Mouse (Mus musculus) liver, embryonic 15.5 days (tissue): ENCODE results near the gene Chchd6. TPM values are rescaled to one million over a fixed set of nuclear protein-coding genes. Genes with fewer than 3 reads are reported as not detected.

Experiments
- ATAC-seq: fragments of 200-750 bp; cut with Nextera tagmentation; 2 replicates; pipeline ENCODE4 v1.8.0; 2017; ENCODE audit warnings: moderate number of reproducible peaks, mild to moderate bottlenecking, moderate library complexity; ENCODE audit not compliant: insufficient read depth
- H3K27ac ChIP-seq: fragments of 300-500 bp; sonication (generic); replicated peaks from 2 replicates; pipeline ENCODE4 v1.5.1; 2015; ENCODE audit warnings: mild to moderate bottlenecking, inconsistent platforms
- H3K27me3 ChIP-seq: fragments of 300-500 bp; sonication (generic); 2 replicates; pipeline ENCODE4 v1.6.1; 2015; ENCODE audit warnings: mild to moderate bottlenecking, inconsistent platforms
- H3K36me3 ChIP-seq: fragments of 300-500 bp; sonication (generic); replicated peaks from 2 replicates; pipeline ENCODE4 v1.6.1; 2015; ENCODE audit warnings: moderate library complexity, mild to moderate bottlenecking, inconsistent platforms
- H3K4me1 ChIP-seq: fragments of 300-500 bp; sonication (generic); replicated peaks from 2 replicates; pipeline ENCODE4 v1.6.1; 2015; ENCODE audit warnings: inconsistent platforms
- H3K4me2 ChIP-seq: fragments of 300-500 bp; sonication (generic); 2 replicates; pipeline ENCODE4 v1.6.1; 2015; ENCODE audit warnings: moderate library complexity, mild to moderate bottlenecking, inconsistent platforms
- H3K4me3 ChIP-seq: fragments of 300-500 bp; sonication (generic); replicated peaks from 2 replicates; pipeline ENCODE4 v1.5.1; 2015; ENCODE audit warnings: mild to moderate bottlenecking, inconsistent platforms
- H3K9ac ChIP-seq: fragments of 300-500 bp; sonication (generic); 2 replicates; pipeline ENCODE4 v1.6.1; 2015; ENCODE audit warnings: moderate library complexity, mild to moderate bottlenecking, inconsistent platforms
- H3K9me3 ChIP-seq: fragments of 300-500 bp; sonication (generic); replicated peaks from 2 replicates; pipeline ENCODE4 v1.6.1; 2016; ENCODE audit warnings: inconsistent platforms
- WGBS: fragments of 180-500 bp; shearing (Covaris S2); methylation state at CpG from one replicate; pipeline ENCODE4 v1.1.7; 2015; ENCODE audit warnings: mixed read lengths; ENCODE audit not compliant: insufficient replicate concordance; 5-methylcytosine and 5-hydroxymethylcytosine counted together
- polyA plus RNA-seq: library from polyadenylated mRNA; unstranded; fragments of >200 nt; fragmentation: Nextera tagmentation; extraction: Ambion mirVana; gene quantifications from 2 replicates; pipeline ENCODE4 v1.2.1, GENCODE M21; 2015

Chchd6 gene
- polyA plus RNA-seq, 1 experiment from 2014 or later = 12.3 TPM

- 55% methylated on average over 2 of the region's 2 CpGs for WGBS
Observed at GRCm38 (mm10) chr6:89403257-89404225, 191.9 kb downstream of the Chchd6 start.

GRCm38 (mm10) chr6:89402406-89402805, 193.0 kb downstream of the Chchd6 start:
- Histone ChIP-seq H3K9me3 (no peaks in the 10 kb centered on the region), H3K27me3 (no peaks in the 10 kb centered on the region), H3K27ac (no peak overlapping the region), H3K36me3 (no peaks in the 10 kb centered on the region), H3K9ac (no peak overlapping the region), H3K4me2 (no peak overlapping the region), H3K4me3 (no peak overlapping the region), H3K4me1 (no peaks in the 10 kb centered on the region)
- ATAC-seq = no peak
- 85% methylated on average over 2 of the region's 2 CpGs for WGBS

More at GRCm38 (mm10) chr6:89403257-89404225, 191.9 kb downstream of the Chchd6 start:
- H3K4me1 ChIP-seq = no peaks in the 10 kb centered on the region
- ATAC-seq = no peak
- H3K27ac ChIP-seq = no peak overlapping the region
- H3K9ac ChIP-seq = no peak overlapping the region
- H3K9me3 ChIP-seq = no peaks in the 10 kb centered on the region
- H3K4me3 ChIP-seq = no peak overlapping the region
- no peak overlapping the region for H3K4me2 ChIP-seq
- H3K27me3 ChIP-seq = no peaks in the 10 kb centered on the region
- no peaks in the 10 kb centered on the region for H3K36me3 ChIP-seq

GRCm38 (mm10) chr6:89399564-89399963, 195.9 kb downstream of the Chchd6 start:
- WGBS = 70% methylated on average over 1 of the region's 1 CpGs
- H3K4me3 ChIP-seq = no peak overlapping the region
- H3K4me1 ChIP-seq = no peaks in the 10 kb centered on the region
- no peak for ATAC-seq
- H3K27me3 ChIP-seq = no peaks in the 10 kb centered on the region
- no peak overlapping the region for H3K27ac ChIP-seq
- H3K9me3 ChIP-seq = no peaks in the 10 kb centered on the region
- H3K9ac ChIP-seq = no peak overlapping the region
- H3K4me2 ChIP-seq = no peak overlapping the region
- H3K36me3 ChIP-seq = no peaks in the 10 kb centered on the region

- 40% methylated on average over 4 of the region's 4 CpGs for WGBS
- Histone ChIP-seq H3K27me3 (no peaks in the 10 kb centered on the region), H3K27ac (no peak overlapping the region), H3K4me2 (no peak overlapping the region), H3K36me3 (no peaks in the 10 kb centered on the region), H3K4me1 (no peaks in the 10 kb centered on the region), H3K9me3 (no peaks in the 10 kb centered on the region), H3K9ac (no peak overlapping the region), H3K4me3 (no peak overlapping the region)
- no peak for ATAC-seq
Observed at GRCm38 (mm10) chr6:89397919-89398318, 197.5 kb downstream of the Chchd6 start.

- no peak overlapping the region for H3K4me2 ChIP-seq
Observed at GRCm38 (mm10) chr6:89393820-89394219, 201.6 kb downstream of the Chchd6 start.

GRCm38 (mm10) chr6:89392213-89392612, 203.2 kb downstream of the Chchd6 start:
- no peak overlapping the region for H3K4me2 ChIP-seq
- no peak overlapping the region for H3K4me3 ChIP-seq
- H3K9ac ChIP-seq = no peak overlapping the region
- H3K4me1 ChIP-seq = no peaks in the 10 kb centered on the region
- no peak overlapping the region for H3K27ac ChIP-seq
- no peak for ATAC-seq
- WGBS = 71% methylated on average over 2 of the region's 2 CpGs
- no peaks in the 10 kb centered on the region for H3K27me3 ChIP-seq
- H3K36me3 ChIP-seq = no peaks in the 10 kb centered on the region
- H3K9me3 ChIP-seq = no peaks in the 10 kb centered on the region

More at GRCm38 (mm10) chr6:89393820-89394219, 201.6 kb downstream of the Chchd6 start:
- Histone ChIP-seq H3K9ac (no peak overlapping the region), H3K36me3 (no peaks in the 10 kb centered on the region), H3K9me3 (no peaks in the 10 kb centered on the region), H3K27me3 (no peaks in the 10 kb centered on the region), H3K27ac (no peak overlapping the region), H3K4me3 (no peak overlapping the region), H3K4me1 (no peaks in the 10 kb centered on the region)
- 68% methylated on average over 2 of the region's 2 CpGs for WGBS
- ATAC-seq = no peak

GRCm38 (mm10) chr6:89389771-89390170, 205.7 kb downstream of the Chchd6 start:
- Histone ChIP-seq H3K4me1 (no peaks in the 10 kb centered on the region), H3K4me2 (no peak overlapping the region), H3K36me3 (no peaks in the 10 kb centered on the region), H3K27ac (no peak overlapping the region), H3K4me3 (no peak overlapping the region), H3K9ac (no peak overlapping the region), H3K27me3 (no peaks in the 10 kb centered on the region), H3K9me3 (no peaks in the 10 kb centered on the region)
- no peak for ATAC-seq
- 72% methylated on average over 7 of the region's 7 CpGs for WGBS

GRCm38 (mm10) chr6:89386956-89387355, 208.5 kb downstream of the Chchd6 start:
- Histone ChIP-seq H3K36me3 (no peaks in the 10 kb centered on the region), H3K9me3 (no peaks in the 10 kb centered on the region), H3K27ac (no peak overlapping the region), H3K4me1 (no peaks in the 10 kb centered on the region), H3K27me3 (no peaks in the 10 kb centered on the region), H3K4me3 (no peak overlapping the region), H3K4me2 (no peak overlapping the region), H3K9ac (no peak overlapping the region)
- ATAC-seq = no peak
- 42% methylated on average over 1 of the region's 1 CpGs for WGBS

- no peaks in the 10 kb centered on the region for H3K36me3 ChIP-seq
- WGBS = 57% methylated on average over 2 of the region's 2 CpGs
- no peak for ATAC-seq
- H3K4me2 ChIP-seq = no peak overlapping the region
- no peaks in the 10 kb centered on the region for H3K9me3 ChIP-seq
- H3K9ac ChIP-seq = no peak overlapping the region
- no peaks in the 10 kb centered on the region for H3K27me3 ChIP-seq
- H3K4me3 ChIP-seq = no peak overlapping the region
- H3K27ac ChIP-seq = no peak overlapping the region
- H3K4me1 ChIP-seq = no peaks in the 10 kb centered on the region
Observed at GRCm38 (mm10) chr6:89384699-89385098, 210.8 kb downstream of the Chchd6 start.

GRCm38 (mm10) chr6:89381851-89382250, 213.6 kb downstream of the Chchd6 start:
- ATAC-seq = no peak
- 55% methylated on average over 5 of the region's 5 CpGs for WGBS
- Histone ChIP-seq H3K9ac (no peak overlapping the region), H3K36me3 (no peaks in the 10 kb centered on the region), H3K9me3 (no peaks in the 10 kb centered on the region), H3K4me3 (no peak overlapping the region), H3K4me2 (no peak overlapping the region), H3K4me1 (no peaks in the 10 kb centered on the region), H3K27ac (no peak overlapping the region), H3K27me3 (no peaks in the 10 kb centered on the region)

GRCm38 (mm10) chr6:89381172-89381571, 214.3 kb downstream of the Chchd6 start:
- no peak for ATAC-seq
- H3K4me3 ChIP-seq = no peak overlapping the region
- no peak overlapping the region for H3K4me2 ChIP-seq
- H3K4me1 ChIP-seq = no peaks in the 10 kb centered on the region
- no peak overlapping the region for H3K9ac ChIP-seq
- no peaks in the 10 kb centered on the region for H3K9me3 ChIP-seq
- 55% methylated on average over 3 of the region's 3 CpGs for WGBS
- no peak overlapping the region for H3K27ac ChIP-seq
- H3K36me3 ChIP-seq = no peaks in the 10 kb centered on the region
- no peaks in the 10 kb centered on the region for H3K27me3 ChIP-seq
